Mouse (Mus musculus) cerebellum, adult 8-10 months (tissue): ENCODE results near the gene Cep290.
"Not testable (repeated sequence)": the region's sequence is repeated elsewhere in the genome, so short reads cannot be mapped to it uniquely, and the experiment has no call there.

ENCODE experiments used
- DNase-seq: peaks from one replicate; pipeline ENCODE4 v3.0.0; 2022

Gene Cep290

GRCm38 (mm10) chr10:100487097-100487978, at the start of gene Cep290, which contains the start of gene Tmtc3:
TSS of gene Cep290 (plus strand) at chr10:100487558.
TSS of gene Tmtc3 (minus strand) at chr10:100487350.
- peak; percentile 93 for DNase-seq

GRCm38 (mm10) chr10:100449394-100449793, 38.0 kb upstream of the Cep290 start:
- DNase-seq = no peak

GRCm38 (mm10) chr10:100460515-100460914, 26.8 kb upstream of the Cep290 start:
- no peak for DNase-seq

GRCm38 (mm10) chr10:100475040-100475439, 12.3 kb upstream of the Cep290 start:
- no peak for DNase-seq

GRCm38 (mm10) chr10:100479538-100479937, 7.8 kb upstream of the Cep290 start:
- no peak for DNase-seq

GRCm38 (mm10) chr10:100486701-100487096, 659 bp upstream of the Cep290 start:
- DNase-seq = no peak

GRCm38 (mm10) chr10:100491916-100492315, 4.6 kb downstream of the Cep290 start:
- no peak for DNase-seq

- DNase-seq = no peak
These were observed 11.0 kb downstream of the Cep290 start for GRCm38 (mm10) chr10:100498309-100498708.

- DNase-seq = no peak
These were observed 20.8 kb downstream of the Cep290 start for GRCm38 (mm10) chr10:100508170-100508569.

- DNase-seq = no peak
These were observed 34.3 kb downstream of the Cep290 start for GRCm38 (mm10) chr10:100521617-100522016.

GRCm38 (mm10) chr10:100522330-100522729, 35.0 kb downstream of the Cep290 start:
- no peak for DNase-seq

GRCm38 (mm10) chr10:100524499-100525390, 37.4 kb downstream of the Cep290 start:
- DNase-seq = no peak

- DNase-seq = no peak
These were observed 69.3 kb downstream of the Cep290 start for GRCm38 (mm10) chr10:100556566-100557175.

GRCm38 (mm10) chr10:100560194-100560883, 73.0 kb downstream of the Cep290 start:
- not testable (repeated sequence) for DNase-seq

- no peak for DNase-seq
These were observed 76.8 kb downstream of the Cep290 start for GRCm38 (mm10) chr10:100564112-100564511.

GRCm38 (mm10) chr10:100571707-100572106, 84.3 kb downstream of the Cep290 start:
- no peak for DNase-seq

GRCm38 (mm10) chr10:100574505-100575149, 87.3 kb downstream of the Cep290 start:
- DNase-seq = no peak

- DNase-seq = no peak
These were observed 87.9 kb downstream of the Cep290 start for GRCm38 (mm10) chr10:100575294-100575693.

- no peak for DNase-seq
These were observed 96.8 kb downstream of the Cep290 start for GRCm38 (mm10) chr10:100584178-100584577.

GRCm38 (mm10) chr10:100588524-100588923, 101.2 kb downstream of the Cep290 start:
- DNase-seq = no peak

- DNase-seq = peak; percentile 91
These were observed 101.6 kb downstream of the Cep290 start for GRCm38 (mm10) chr10:100588932-100589388.

- no peak for DNase-seq
These were observed 103.0 kb downstream of the Cep290 start, which contains the start of the genes 4930430F08Rik and 1700017N19Rik for GRCm38 (mm10) chr10:100590323-100590722. TSS of gene 4930430F08Rik (minus strand) at chr10:100590423. TSS of gene 1700017N19Rik (plus strand) at chr10:100590484.
